Mouse (Mus musculus) adrenal gland, adult 8-10 months (tissue): Measurements from ENCODE around the gene Acsf3. TPM values are rescaled to one million over a fixed set of nuclear protein-coding genes. Genes with fewer than 3 reads are reported as not detected.

Source experiments
- DNase-seq: peaks from one replicate; pipeline ENCODE4 v3.0.0; 2022
- total RNA-seq, 4 experiments: library from RNA; stranded (reverse); gene quantifications; 2 replicates each; pipeline ENCODE4 v1.2.4; 2022

The Acsf3 gene
- total RNA-seq, 4 experiments from 2014 or later, result 38.4 to 44.5 (median 41.2) TPM

DNA sequence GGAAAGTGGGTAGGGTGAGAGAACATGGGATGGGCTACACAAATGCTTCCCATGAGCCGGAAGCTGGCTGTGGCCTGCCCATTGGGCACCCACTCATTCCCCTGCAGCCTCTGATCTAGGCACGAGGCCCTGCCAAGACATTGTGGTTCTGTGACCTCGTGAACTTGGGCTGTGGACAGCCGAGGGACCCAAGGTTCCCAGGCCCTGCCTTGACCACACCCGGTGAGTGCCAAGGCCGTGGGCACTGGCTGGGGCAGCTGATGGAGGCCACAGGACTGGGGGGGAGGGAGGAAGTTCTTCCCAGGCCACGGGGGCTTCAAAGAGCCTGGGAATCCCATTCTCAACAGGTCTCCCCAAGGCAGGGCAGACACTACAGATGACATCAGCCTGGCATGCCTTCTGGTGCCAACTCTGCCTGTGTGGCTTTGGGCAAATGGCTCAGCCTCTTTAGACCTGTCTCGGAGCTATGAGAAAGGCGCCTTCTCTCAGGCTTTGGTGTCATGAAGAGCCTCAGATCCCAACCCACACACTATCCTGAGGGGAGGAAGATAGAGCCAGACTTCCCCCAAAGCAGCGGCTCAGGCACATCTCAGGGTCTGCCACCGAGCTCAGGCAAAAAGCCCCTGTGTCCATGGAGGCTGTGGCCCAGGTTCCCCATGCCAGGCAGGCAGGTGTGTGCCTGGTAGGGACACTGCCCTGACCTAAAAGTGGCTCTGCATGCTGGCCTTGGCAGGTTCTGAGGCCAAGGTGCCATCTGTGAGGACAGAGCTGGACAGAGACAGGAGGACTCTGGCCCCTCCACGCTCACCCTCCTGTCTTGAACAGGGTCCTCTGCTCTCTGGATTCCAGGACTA lies 76.6 kb downstream of the Acsf3 start:
- DNase-seq, result peak; percentile 52

DNA sequence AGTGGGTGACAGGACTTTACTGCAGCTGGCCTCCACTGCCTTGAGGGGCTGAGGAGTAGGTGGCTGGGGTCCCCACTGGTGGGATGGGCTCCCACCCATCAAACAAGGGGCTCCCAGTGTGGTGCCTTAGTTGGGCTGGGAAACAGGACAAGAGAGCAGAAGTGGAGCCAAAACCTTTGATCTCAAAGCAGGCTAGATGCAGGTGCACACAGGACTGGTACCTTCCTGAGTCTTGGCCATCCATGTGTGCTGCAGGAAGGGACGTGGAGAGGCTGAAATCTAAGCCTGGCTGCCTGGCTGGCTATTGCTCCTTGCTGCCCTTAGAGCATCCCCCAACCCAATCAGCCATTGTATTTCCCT lies 77.2 kb downstream of the Acsf3 start:
- no peak for DNase-seq

DNA sequence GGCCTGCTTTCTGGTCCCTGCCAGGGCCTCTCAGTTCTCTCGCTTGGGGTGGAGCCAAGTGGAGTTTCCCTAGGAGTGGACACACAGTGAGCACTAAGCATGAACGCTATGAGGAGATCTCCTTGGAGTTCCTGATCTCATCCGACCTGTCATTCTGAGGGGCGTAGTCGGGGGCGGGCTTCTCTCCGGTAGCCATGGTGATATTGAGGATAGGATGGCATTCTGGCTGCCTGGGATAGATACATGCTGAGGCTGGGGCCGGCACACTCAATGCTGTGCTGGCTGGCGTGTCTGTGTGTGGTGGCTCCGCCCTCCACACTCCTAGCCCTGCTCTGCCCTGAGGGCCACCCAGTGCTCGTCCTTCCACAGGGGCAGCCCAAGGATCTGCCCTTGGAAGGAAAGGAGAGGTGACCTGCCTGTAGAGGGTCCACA lies 78.1 kb downstream of the Acsf3 start:
- no peak for DNase-seq

DNA sequence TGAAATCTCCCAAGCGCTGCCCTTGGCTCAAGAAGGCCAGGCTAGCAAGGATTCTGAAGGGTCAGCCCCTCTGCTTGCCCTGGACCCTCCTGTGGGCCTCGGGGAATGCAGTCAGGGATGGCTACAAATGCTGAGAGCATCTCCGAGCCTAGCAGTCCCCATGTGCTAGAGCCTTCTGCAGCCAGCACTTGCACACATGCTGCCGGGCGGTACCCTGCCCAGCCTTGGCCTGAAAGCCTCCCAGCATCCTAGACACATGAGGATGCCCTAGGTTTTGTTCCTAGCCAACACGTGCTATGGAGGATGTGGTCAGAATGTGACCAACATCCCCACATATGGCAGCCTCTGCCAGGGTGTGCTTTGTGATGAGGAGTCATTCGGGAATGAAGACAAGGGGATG lies 79.1 kb downstream of the Acsf3 start:
- DNase-seq, result no peak

DNA sequence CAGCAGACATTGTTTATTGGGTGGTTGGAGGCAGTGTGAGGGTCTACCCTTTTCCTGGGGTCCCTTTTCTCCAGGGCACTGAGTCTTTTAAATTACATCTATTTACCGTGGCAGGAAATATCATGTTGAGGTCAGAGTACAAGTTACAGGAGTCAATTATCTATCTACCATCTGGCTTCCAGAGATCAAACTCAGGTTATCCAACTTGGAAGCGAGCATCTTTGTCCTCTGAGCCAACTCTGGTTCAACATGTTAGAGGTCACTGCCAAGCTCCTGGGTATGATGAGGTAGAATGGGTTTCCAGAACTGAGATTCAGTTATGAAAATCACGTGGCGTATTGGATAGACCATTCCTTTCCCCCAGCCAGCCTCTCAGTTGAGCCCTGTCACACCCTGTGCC lies 79.8 kb downstream of the Acsf3 start:
- DNase-seq, result no peak

DNA sequence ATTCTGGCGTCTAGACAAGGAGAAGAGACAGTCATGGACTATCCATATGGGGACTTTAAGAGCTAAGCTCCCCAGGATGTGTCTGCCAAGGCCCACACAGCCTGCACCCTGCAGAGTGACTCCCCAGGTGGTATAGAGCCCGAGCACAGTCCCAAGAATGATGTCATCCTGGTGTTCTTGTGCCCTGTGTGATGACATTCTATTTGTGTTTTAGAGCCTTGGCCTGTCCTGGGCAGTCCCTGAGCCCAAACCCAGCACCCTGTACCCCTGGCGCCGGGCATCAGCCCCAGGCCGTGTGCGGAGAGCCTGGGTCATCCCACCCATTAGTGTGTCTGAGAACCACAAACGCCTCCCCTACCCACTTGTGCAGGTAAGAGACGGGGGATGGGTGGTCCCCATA lies 81.0 kb downstream of the Acsf3 start:
- DNase-seq, result no peak

DNA sequence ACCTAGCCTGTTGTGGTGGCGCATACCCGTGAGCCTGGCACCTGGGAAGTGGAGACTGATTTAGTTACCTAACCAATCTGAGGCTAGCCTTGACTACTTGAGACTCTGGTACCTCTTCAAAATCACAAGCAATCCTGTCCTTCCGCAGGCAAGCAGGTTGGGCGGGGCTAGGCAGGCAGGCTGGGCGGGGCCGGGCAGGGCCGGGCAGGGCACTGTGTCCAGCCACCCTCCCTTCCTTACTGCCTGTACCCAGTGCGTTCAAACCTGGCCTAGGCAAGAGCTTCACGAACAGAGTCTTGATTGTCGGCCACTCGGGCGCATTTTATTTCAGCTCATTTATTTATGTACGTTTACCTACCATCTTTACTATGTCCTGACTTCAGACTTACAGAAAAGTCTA lies 84.6 kb downstream of the Acsf3 start:
- no peak for DNase-seq

DNA sequence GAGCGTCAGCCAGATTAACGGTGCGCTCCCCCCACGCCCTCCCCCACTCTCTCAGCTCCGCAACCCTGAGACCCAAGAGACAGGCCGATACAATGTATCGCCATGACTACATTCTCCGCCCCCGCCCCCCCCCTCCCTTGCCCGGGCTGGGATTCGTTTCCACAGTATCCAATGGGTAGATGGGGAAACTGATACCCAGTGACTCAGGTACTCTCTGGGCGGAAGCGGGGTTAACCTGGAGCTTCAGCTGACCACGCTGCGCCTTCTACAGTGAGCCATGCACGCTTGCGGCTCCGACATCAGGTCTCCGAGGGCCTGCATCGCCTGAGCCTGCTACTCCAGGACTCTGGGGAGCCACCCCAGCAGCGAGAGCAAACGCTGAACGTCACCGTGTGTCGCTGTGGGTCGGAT lies 89.4 kb downstream of the Acsf3 start:
- no peak for DNase-seq

DNA sequence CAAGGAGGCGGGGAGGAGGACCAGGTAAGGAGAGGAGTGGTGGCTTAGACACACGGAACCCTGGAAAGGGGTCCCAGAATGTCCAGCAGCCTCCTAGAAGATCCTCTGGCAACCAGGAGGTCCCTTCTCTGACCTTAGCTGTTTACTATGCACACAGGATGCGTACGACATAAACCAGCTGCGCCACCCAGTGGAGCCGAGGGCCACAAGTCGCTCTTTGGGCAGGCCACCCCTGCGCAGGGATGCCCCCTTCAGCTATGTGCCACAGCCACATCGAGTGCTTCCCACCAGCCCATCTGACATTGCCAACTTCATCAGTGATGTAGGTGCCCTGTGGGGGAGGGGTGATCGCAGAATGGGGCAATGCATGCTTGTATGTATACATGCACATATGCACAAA lies 90.2 kb downstream of the Acsf3 start:
- DNase-seq, result no peak

DNA sequence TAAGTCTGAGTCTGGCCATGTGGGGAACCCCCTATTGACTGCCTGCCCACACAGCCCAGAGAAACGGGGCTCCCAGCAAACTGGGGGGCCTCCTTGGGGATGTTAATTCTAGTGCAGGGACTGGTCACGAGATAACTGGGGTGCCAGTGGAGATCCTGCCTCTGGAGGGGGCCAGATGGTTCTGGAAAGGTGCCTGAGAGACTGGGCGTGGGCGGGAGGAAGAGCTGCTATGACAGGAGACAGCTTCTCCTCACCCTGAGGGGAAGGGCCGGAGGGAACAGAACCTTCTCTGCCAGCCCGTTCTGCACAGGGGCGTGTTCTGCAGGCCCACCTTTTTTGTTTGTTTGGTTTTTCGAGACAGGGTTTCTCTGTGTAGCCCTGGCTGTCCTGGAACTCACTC lies 90.9 kb downstream of the Acsf3 start:
- DNase-seq, result no peak

Other genes with a start within 250 kb of the Acsf3 start
- gene Piezo1, start 224.2 kb upstream of the Acsf3 start, total RNA-seq, result 10 to 100 TPM; 13.8 to 25.2 (median 18.5) TPM
- 1 to 10 TPM; 4.8 to 9.9 (median 8.2) TPM for gene Cdt1, start 207.5 kb upstream of the Acsf3 start, total RNA-seq
- gene Aprt, start 198.6 kb upstream of the Acsf3 start, total RNA-seq, result 100 to 1,000 TPM in 3 of 4 experiments, 10 to 100 TPM in 1; 83.4 to 110 (median 106) TPM
- gene Galns, start 164.0 kb upstream of the Acsf3 start, total RNA-seq, result 10 to 100 TPM in 2 of 4 experiments, 1 to 10 TPM in 2; 6.4 to 11.6 (median 9.1) TPM
- gene Trappc2l, start 163.8 kb upstream of the Acsf3 start, total RNA-seq, result 10 to 100 TPM; 61.7 to 64.9 (median 62.9) TPM
- gene Pabpn1l, start 152.7 kb upstream of the Acsf3 start, total RNA-seq, result not detected
- gene Cbfa2t3, start 76.4 kb upstream of the Acsf3 start, total RNA-seq, result 10 to 100 TPM; 10.9 to 21.7 (median 15.3) TPM
- gene Cdh15, start 72.5 kb downstream of the Acsf3 start, total RNA-seq, result 1 to 10 TPM in 3 of 4 experiments, under 1 TPM in 1; 0.55 to 1.2 (median 1.2) TPM